Mouse (Mus musculus) bone marrow macrophage, adult 2 months (primary cell): ENCODE results near the gene Sp9. TPM values are rescaled to one million over a fixed set of nuclear protein-coding genes. Genes with fewer than 3 reads are reported as not detected.

Source experiments
- H3K27ac ChIP-seq: 2 replicates; pipeline ENCODE4 v1.5.1; 2012; ENCODE audit warnings: low read depth, low read length; ENCODE audit not compliant: insufficient read depth
- H3K4me1 ChIP-seq: 2 replicates; pipeline ENCODE4 v1.6.1; 2012; ENCODE audit warnings: low read length; ENCODE audit not compliant: control insufficient read depth, insufficient read depth
- H3K4me3 ChIP-seq: 2 replicates; pipeline ENCODE4 v1.5.1; 2012; ENCODE audit warnings: mild to moderate bottlenecking, low read length, moderate library complexity; ENCODE audit not compliant: insufficient read depth
- CTCF ChIP-seq: IDR thresholded peaks from 2 replicates; pipeline ENCODE4 v1.5.1; 2012; ENCODE audit warnings: low read depth, mild to moderate bottlenecking, low read length, moderate library complexity
- POLR2A ChIP-seq: IDR thresholded peaks from 2 replicates; pipeline ENCODE4 v1.6.1; 2012; ENCODE audit warnings: mild to moderate bottlenecking, low read depth, low read length, borderline replicate concordance
- polyA plus RNA-seq: library from polyadenylated mRNA; stranded (reverse); fragments of >200 nt; gene quantifications from 2 replicates; pipeline ENCODE4 v1.2.4, GENCODE M21; 2012; ENCODE audit not compliant: missing spikeins, insufficient read depth, insufficient read length

Gene Sp9
- polyA plus RNA-seq, 1 experiment = not detected

- H3K27ac ChIP-seq = no peak overlapping the region
- no peak overlapping the region for H3K4me3 ChIP-seq
- no peaks in the 10 kb centered on the region; the same call in 1 of the 2 replicates for H3K4me1 ChIP-seq
- TF ChIP-seq POLR2A (no peak), CTCF (no peak)
Measured at GRCm38 (mm10) chr2:73281707-73282106, 10.0 kb downstream of the Sp9 start.

DNA sequence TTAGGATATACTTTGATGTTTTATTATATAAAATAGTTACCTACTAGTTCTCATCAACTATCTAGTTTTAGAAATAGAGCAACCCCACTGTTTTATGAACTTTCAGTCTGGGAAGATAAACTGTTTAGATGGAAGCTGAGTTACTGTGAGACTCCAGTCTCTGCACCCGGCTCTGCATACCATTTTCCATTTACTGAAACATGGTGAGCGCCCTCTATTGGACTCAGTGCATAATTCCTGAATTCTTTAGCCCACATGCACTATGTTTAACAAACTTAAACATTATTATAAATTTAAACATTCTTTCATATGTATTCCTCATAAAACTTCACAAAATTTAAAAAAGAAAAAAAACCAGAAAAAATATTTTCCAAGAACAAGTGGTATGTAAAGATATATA lies 13.9 kb downstream of the Sp9 start:
- Histone ChIP-seq H3K27ac (no peak overlapping the region), H3K4me1 (no peaks in the 10 kb centered on the region), H3K4me3 (no peak overlapping the region)
- TF ChIP-seq POLR2A (no peak), CTCF (no peak)

DNA sequence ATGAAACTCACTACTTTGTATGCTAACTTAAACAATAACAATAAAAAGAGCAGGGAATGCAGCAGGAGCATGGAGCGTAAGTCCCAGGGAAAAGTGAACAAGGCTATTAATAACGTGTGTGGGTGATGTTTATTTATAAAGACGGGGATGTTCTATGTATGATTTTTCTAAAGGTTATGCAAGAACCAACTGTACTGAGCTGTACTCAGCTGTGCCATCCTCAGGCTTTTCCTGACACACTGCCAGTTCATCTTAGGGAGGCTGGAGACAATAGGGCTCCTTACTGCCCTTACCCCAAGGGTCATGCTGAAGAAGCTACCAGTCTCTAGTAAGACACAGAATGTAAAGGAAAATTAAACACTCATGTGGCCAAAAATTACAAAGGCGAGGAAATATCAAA lies 19.4 kb downstream of the Sp9 start:
- no peak overlapping the region for H3K4me3 ChIP-seq
- TF ChIP-seq POLR2A = no peak
- no peak for TF ChIP-seq CTCF
- H3K27ac ChIP-seq = no peak overlapping the region
- H3K4me1 ChIP-seq = no peaks in the 10 kb centered on the region

- TF ChIP-seq POLR2A = no peak
- TF ChIP-seq CTCF = no peak
- Histone ChIP-seq H3K4me3 (no peak overlapping the region), H3K4me1 (no peaks in the 10 kb centered on the region), H3K27ac (no peak overlapping the region)
Measured at GRCm38 (mm10) chr2:73295023-73295422, 23.3 kb downstream of the Sp9 start.

GRCm38 (mm10) chr2:73298154-73298553 lies 26.4 kb downstream of the Sp9 start:
- no peak overlapping the region for H3K27ac ChIP-seq
- no peak for TF ChIP-seq CTCF
- no peak for TF ChIP-seq POLR2A
- no peaks in the 10 kb centered on the region for H3K4me1 ChIP-seq
- no peak overlapping the region for H3K4me3 ChIP-seq

- Histone ChIP-seq H3K4me3 (no peak overlapping the region), H3K4me1 (no peaks in the 10 kb centered on the region), H3K27ac (no peak overlapping the region)
- TF ChIP-seq POLR2A (no peak), CTCF (no peak)
Measured at GRCm38 (mm10) chr2:73298841-73299240, 27.1 kb downstream of the Sp9 start.

DNA sequence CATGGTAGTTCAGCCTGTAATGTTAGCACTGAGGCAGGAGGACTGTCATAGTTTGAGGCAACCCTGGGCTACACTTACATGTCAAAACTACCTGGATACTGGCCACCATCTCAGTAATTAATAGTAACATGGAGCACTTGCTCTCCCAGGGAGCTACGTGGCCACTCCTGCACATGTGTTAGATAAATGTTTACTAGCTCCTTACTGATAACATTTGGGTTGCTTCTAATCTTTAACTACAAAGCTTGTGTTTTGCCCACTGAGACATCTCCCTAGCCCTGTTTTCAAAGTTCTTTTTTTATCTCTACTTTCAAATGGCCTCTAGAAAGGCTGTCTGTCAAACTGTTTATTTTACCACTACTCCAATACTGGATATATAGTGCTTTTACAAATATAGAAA lies 30.3 kb downstream of the Sp9 start:
- TF ChIP-seq POLR2A = no peak
- TF ChIP-seq CTCF = no peak
- no peak overlapping the region for H3K27ac ChIP-seq

GRCm38 (mm10) chr2:73302722-73303121 lies 31.0 kb downstream of the Sp9 start:
- no peak overlapping the region for H3K4me3 ChIP-seq
- 0 out of 2 replicates have a peak, but pooled peaks cover 2% of the 10 kb centered on the region for H3K4me1 ChIP-seq
- H3K27ac ChIP-seq = no peak overlapping the region
- TF ChIP-seq CTCF = no peak

More for the DNA sequence above, 30.3 kb downstream of the Sp9 start:
- no peak overlapping the region for H3K4me3 ChIP-seq
- H3K4me1 ChIP-seq = 0 out of 2 replicates have a peak, but pooled peaks cover 2% of the 10 kb centered on the region

DNA sequence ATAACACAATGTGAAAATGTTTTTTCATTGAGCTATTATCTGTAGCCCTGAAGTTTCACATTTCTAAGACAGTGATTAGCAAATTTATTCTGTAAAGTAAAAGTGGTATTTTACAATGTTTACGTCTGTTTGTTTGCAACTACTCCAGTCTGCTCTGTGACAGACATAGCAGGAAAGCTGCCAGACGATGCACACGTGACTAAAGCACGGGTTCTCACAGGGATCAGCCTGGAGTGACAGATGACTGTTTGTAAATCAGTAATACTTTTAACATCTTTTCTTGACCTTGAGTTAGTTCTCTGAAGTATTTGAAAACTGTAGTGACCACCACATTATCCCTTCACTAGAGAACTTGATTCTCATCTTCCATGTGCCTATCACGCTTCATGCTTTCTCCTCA lies 32.8 kb downstream of the Sp9 start:
- Histone ChIP-seq H3K4me3 (no peak overlapping the region), H3K27ac (no peak overlapping the region), H3K4me1 (0 out of 2 replicates have a peak, but pooled peaks cover 2% of the 10 kb centered on the region)
- TF ChIP-seq POLR2A (no peak), CTCF (no peak)

- TF ChIP-seq POLR2A = no peak
- no peak for TF ChIP-seq CTCF
- H3K4me1 ChIP-seq = peaks cover 5% of the 10 kb centered on the region; the same call in 1 of the 2 replicates
- no peak overlapping the region for H3K4me3 ChIP-seq
- no peak overlapping the region for H3K27ac ChIP-seq
Measured at GRCm38 (mm10) chr2:73306006-73306405, 34.3 kb downstream of the Sp9 start.
